Mouse (Mus musculus): ENCODE data around the gene Kif26b. TPM values are rescaled to one million over a fixed set of nuclear protein-coding genes. Genes with fewer than 3 reads are reported as not detected.

Gene Kif26b
- total RNA-seq (2021) = 1 to 10 TPM; 2.4 to 3.2 TPM
- long read RNA-seq, experiment 1, partial matches to known transcripts = 0 of 1 reads
- long read RNA-seq, experiment 1, other reads (novel, unspliced or antisense) = 1 of 1 reads
- long read RNA-seq, experiment 2, partial matches to known transcripts = 2 of 2 reads
- long read RNA-seq, experiment 2, other reads (novel, unspliced or antisense) = 0 of 2 reads

GRCm38 (mm10) chr1:178528431-178529351 is at the start of gene Kif26b:
Kif26b (plus strand) TSS chr1:178529125.
- DNase-seq (ENCODE audit: low spot score) = peak; percentile 38

- no peak for DNase-seq (ENCODE audit: low spot score)
These were observed 45.1 kb upstream of the Kif26b start for GRCm38 (mm10) chr1:178483854-178484253.

- no peak for DNase-seq (ENCODE audit: low spot score)
These were observed 43.6 kb upstream of the Kif26b start for GRCm38 (mm10) chr1:178485138-178485867.

DNA sequence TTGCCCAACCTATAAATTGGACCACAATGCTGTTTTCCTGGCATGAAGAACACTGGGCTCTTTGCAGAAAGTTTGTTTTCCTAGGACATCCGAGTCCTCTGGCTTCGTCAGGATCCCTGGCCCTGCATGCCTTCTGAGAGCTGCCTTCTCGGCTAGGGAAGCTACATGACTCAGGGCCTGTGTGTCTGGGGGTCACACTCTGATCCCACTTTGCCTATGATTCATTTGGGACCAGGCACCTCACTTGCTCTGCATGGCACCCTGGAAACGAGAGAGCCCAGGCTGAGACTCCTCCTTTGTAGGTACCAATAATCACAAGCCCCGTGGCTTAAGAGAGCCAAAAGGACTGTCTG is 43.1 kb upstream of the Kif26b start:
- DNase-seq (ENCODE audit: low spot score) = no peak

DNA sequence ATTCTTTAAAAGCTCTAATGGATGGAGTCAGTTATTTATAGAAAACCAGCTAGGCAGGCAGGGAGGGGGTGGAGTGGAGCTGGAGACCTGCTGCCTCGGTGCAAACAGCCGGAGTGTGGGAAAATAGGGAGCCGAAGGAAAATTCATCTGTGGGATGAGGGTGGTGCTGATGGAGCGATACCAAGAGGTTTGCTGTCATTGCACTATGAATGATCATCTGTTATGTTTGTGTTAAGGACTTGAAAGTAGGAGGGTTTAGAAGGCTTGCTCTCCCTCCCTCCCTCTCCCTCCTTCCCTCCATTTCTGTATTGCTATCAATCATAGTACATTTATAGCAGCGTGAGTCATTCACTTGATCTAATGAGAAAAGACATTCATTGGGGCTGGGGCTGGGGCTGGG is 42.1 kb upstream of the Kif26b start:
- DNase-seq (ENCODE audit: low spot score) = no peak

DNA sequence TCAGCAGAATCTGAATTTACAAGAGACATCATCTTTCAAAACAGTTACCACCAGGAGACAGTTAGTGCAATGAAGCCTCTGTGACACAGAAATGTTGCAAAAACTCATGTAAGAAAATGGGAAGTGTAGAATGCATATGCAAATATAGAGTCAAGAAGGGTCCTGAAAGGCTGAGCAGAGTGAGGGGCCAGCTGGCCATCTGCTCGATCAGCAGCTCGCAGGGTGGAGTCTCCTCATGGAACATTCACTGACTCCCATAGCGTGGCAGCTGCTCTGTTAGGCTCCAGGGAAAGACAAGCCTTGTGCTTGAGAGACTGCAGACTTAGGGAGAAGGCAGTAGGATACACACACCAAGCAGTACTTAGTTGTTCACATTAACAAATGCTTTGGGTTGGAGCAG is 39.8 kb upstream of the Kif26b start:
- DNase-seq (ENCODE audit: low spot score) = no peak

DNA sequence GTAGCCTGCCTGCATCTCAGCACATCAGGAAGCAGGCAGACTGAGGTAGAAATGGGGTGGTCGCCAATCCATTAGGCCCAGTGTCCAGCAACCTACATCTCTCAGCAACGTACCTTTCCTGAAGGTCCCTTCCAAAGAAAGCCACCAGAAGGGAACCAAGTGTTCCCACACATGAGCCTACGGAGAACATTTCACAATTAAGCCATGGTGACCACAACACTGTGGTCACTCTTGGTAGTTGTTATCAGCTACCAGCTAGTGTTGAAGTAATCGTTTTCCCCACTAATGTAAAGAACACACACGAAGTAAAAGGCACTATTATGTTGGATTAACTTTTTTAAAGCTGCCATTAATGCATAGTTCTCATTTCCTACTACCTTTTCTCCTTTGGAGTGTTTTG is 37.2 kb upstream of the Kif26b start:
- DNase-seq (ENCODE audit: low spot score) = no peak

DNA sequence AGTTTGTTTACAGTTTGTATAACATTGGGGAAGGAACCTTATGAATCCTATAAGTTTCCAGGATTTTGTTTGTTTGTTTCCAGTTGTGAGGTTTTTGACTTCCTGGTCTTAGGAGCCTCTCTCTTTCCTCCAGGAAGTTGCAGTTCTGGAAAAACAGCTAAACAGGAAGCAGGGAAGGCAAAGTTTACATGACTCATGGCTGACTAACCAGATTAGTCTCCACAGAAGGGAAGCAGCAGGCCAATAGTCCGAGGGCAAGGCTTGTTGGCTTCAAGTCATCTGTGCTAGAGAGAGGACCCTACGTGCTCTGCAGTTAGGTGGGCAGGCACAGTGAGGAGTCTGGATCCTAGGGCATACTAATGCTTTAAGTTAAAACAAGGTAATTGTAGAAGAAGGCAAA is 36.4 kb upstream of the Kif26b start:
- no peak for DNase-seq (ENCODE audit: low spot score)

DNA sequence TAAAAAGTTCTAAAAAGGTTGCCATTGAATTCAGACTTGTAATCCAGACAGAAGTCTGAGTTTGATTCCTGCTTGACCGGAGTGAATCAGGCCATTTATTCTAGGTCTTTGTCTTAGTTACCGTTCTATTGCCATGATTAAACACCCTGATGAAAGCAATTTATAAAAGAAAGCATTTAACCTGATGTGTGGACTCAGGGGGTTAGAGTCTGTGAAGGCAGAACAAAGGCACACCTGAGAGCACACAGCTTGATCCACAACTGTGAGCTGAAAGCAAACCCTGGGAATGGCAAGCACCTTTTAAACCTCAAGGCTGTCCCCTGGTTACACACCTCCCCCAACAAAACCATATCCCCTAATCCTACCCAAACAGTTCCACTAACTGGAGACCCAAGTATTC is 32.7 kb upstream of the Kif26b start:
- DNase-seq (ENCODE audit: low spot score) = no peak

DNA sequence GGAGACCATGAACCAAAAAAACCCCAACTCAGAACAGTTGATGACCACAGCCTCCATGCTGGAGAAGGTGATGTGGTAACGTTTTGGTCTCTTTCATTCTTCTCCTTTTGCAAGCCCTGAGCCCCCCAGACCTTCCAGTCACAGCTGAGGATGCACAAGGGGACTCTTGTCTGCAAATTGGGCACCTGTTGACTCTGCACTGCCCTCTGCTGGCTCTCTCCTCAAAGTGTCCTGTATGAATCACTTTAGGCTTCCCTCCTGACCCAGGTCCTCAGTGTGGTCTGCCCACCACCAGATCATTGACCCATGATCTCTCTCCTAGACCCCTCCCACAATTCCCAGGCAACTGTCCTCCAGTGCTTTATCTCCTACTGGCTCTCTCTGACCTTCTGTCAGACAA is 32.1 kb upstream of the Kif26b start:
- DNase-seq (ENCODE audit: low spot score) = peak; percentile 9

GRCm38 (mm10) chr1:178506938-178507337 is 22.0 kb upstream of the Kif26b start:
- no peak for DNase-seq (ENCODE audit: low spot score)

DNA sequence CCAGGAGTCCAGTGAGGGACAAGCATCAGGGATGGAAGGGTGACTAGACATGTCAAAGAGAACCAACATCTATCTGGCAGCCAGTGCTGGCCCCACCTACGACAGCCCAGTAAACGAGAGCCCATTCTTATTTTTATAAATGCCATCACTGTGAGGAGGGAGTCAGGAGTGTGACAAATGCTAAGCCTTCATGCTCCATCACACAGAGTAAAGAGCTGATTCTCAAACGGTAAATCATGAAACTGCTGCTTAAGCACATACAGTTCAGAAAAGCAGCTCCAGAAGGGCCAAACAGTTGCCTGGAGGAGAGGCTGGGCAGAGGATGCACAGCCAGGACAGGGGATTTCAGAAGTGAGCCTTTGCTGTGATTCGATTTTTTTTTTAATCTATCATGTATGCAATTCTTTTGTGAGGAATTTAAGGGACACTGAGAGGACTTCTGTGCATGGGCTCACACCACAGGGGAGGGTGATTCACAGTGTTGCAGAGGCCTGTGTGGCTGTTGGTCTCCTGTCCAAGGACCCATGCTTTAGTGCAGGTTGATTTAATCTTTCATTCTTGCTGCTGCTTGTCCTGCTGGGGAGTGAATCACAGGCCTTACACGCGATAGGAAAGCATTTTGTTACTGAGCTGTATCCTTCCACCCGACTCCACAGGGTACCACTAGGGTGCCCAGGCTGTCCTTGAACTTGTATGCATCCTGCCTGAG is 16.4 kb upstream of the Kif26b start:
- DNase-seq (ENCODE audit: low spot score) = no peak

GRCm38 (mm10) chr1:178513954-178514353 is 15.0 kb upstream of the Kif26b start:
- DNase-seq (ENCODE audit: low spot score) = no peak

GRCm38 (mm10) chr1:178515839-178516238 is 13.1 kb upstream of the Kif26b start:
- DNase-seq (ENCODE audit: low spot score) = no peak

GRCm38 (mm10) chr1:178522389-178522788 is 6.5 kb upstream of the Kif26b start:
- no peak for DNase-seq (ENCODE audit: low spot score)

DNA sequence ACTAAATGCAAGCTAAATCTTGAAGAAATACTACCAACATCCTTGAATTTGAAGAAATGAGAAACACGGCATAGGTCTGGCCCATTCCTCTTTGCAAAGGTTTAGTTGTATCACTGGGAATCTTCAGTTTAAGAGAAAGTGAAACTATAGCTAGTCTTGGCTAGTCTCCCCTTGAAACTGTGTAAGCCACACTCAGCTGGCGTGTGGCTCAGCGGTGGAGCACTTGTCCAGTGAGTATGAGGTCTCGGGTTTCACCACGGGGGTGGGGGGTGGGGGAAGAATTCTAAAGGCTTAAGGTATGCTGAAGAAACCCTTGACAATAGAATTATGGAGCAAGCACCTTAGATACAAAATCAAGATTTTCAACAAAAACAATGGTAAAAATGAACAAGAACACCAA is 5.8 kb upstream of the Kif26b start:
- DNase-seq (ENCODE audit: low spot score) = no peak

GRCm38 (mm10) chr1:178527185-178527546 is 1.8 kb upstream of the Kif26b start:
- DNase-seq (ENCODE audit: low spot score) = peak; percentile 66

- DNase-seq (ENCODE audit: low spot score) = peak; percentile 69
These were observed 1.2 kb upstream of the Kif26b start for GRCm38 (mm10) chr1:178527547-178528361.

GRCm38 (mm10) chr1:178529512-178530300 is 781 bp downstream of the Kif26b start:
- DNase-seq (ENCODE audit: low spot score) = no peak
